27 mouse cellular contexts compared by ENCODE assay signal in the genomic region with DNA sequence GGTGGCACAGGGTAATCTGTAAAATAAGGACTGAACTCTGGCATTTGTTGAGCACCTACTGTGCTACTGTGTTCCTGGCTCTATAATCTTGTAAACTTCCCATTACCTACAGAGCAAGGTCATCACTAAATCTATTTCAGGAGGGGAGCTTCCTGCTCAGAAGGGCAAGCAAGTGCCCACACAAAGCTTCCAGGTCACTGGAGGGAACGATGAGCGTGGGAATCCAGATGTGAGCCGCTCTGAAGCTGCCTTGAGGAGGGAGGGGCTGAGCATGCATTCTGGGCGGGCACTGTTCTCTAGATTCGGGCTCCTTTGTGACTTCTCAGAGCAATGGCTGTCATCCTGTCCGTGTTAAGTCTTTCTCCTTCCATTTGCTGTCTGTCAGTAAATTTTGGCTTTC.
DNase-seq lines count a peak whose midpoint lies in the region; ATAC-seq and TF ChIP-seq lines count a peak whose summit lies in the region.
"Had no signal": no experiment of that assay in that cellular context is flagged by ENCODE, and none has a peak within 500 bp of the region (broad histone marks: within the 10 kb centered on the region; RNA-seq: fewer than 3 reads in every experiment).

No protein-coding gene starts in this region.

- TF ChIP-seq CTCF in heart, postnatal 0 days (IDR thresholded peaks at IDR 0.05; ENCODE audit: low read depth) = no peak

- H3K27me3 ChIP-seq in heart, postnatal 0 days (ENCODE audit: control insufficient read depth, insufficient read depth, low read length) = no peaks in the 10 kb centered on the region
- H3K27me3 ChIP-seq: embryonic facial prominence, embryonic 13.5 days; intestine, embryonic 15.5 days; limb, embryonic 13.5 days; lung, embryonic 15.5 days; neural tube, embryonic 15.5 days had no signal

- WGBS in heart, postnatal 0 days = 50% methylated on average over 6 of the region's 6 CpGs

- H3K4me2 ChIP-seq in heart, postnatal 0 days (ENCODE audit: low read depth, low read length) = no peak overlapping the region
- H3K4me2 ChIP-seq: embryonic facial prominence, embryonic 13.5 days; hindbrain, embryonic 14.5 days; intestine, embryonic 15.5 days; limb, embryonic 13.5 days; lung, embryonic 15.5 days; neural tube, embryonic 15.5 days had no signal

- no peak for TF ChIP-seq EP300 in heart, postnatal 0 days (IDR thresholded peaks at IDR 0.05; ENCODE audit: low read depth)

- H3K36me3 ChIP-seq in heart, postnatal 0 days (replicated peaks; ENCODE audit: control insufficient read depth, insufficient read depth, low read length) = no peaks in the 10 kb centered on the region; the same call in 1 of the 2 replicates
- H3K36me3 ChIP-seq: embryonic facial prominence, embryonic 13.5 days; intestine, embryonic 15.5 days; limb, embryonic 13.5 days; lung, embryonic 15.5 days; midbrain, embryonic 12.5 days; neural tube, embryonic 15.5 days had no signal

- DNase-seq in heart, postnatal 0 days (ENCODE audit: low spot score) = no peak
- DNase-seq in heart, adult 18-20 months = no peak
- DNase-seq in embryo, embryonic 10.5 days (ENCODE audit: low spot score) = peak; percentile 29
- peak; percentile 41 to 44 for DNase-seq in thymus, postnatal 10 days (ENCODE audit: low spot score in 2 of 2)
- no peak for DNase-seq in kidney, adult 9 months
- DNase-seq in layer of hippocampus, adult 8-10 months (ENCODE audit: low spot score in 2 of 2) = no peak
- no peak for DNase-seq in right cerebral cortex, postnatal 4 days
- DNase-seq: adrenal gland, postnatal 36 days; cerebellum, adult 18-20 months; cerebellum, postnatal 36 days; gastrocnemius, postnatal 25 days; heart, postnatal 14 days; kidney, postnatal 36 days; right cerebral cortex, postnatal 25 days had no signal

- no peak for ATAC-seq in heart, postnatal 0 days (ENCODE audit: insufficient read depth, low read depth)
- ATAC-seq in CD4-positive, CD25-positive, alpha-beta regulatory T cell, adult 4 months = peak; percentile 59
- ATAC-seq: forebrain, embryonic 16.5 days; intestine, embryonic 15.5 days; Patski had no signal

- H3K27ac ChIP-seq in heart, postnatal 0 days (ENCODE audit: low read depth) = peak overlapping the region; percentile 38; the same call in 1 of the 2 replicates
- H3K27ac ChIP-seq: embryonic facial prominence, embryonic 13.5 days; hindbrain, embryonic 14.5 days; intestine, embryonic 15.5 days; limb, embryonic 13.5 days; liver, embryonic 14.5 days; lung, embryonic 15.5 days; macrophage; neural tube, embryonic 15.5 days had no signal

- H3K9ac ChIP-seq in heart, postnatal 0 days (replicated peaks; ENCODE audit: low read depth, low read length) = no peak overlapping the region
- H3K9ac ChIP-seq: embryonic facial prominence, embryonic 13.5 days; hindbrain, embryonic 14.5 days; intestine, embryonic 15.5 days; limb, embryonic 13.5 days; liver, embryonic 14.5 days; lung, embryonic 15.5 days; midbrain, embryonic 12.5 days; neural tube, embryonic 15.5 days had no signal

- H3K4me1 ChIP-seq in heart, postnatal 0 days (ENCODE audit: control insufficient read depth, insufficient read depth) = peaks cover 9% of the 10 kb centered on the region; the same call in 1 of the 2 replicates
- H3K4me1 ChIP-seq: embryonic facial prominence, embryonic 13.5 days; intestine, embryonic 15.5 days; limb, embryonic 13.5 days; lung, embryonic 15.5 days had no signal

- H3K4me3 ChIP-seq in heart, postnatal 0 days (ENCODE audit: low read depth, low read length) = no peak overlapping the region
- H3K4me3 ChIP-seq: embryonic facial prominence, embryonic 13.5 days; intestine, embryonic 15.5 days; limb, embryonic 13.5 days; lung, embryonic 15.5 days; midbrain, embryonic 12.5 days; myocyte; neural tube, embryonic 15.5 days had no signal

- no peaks in the 10 kb centered on the region for H3K9me3 ChIP-seq in heart, postnatal 0 days (replicated peaks; ENCODE audit: control insufficient read depth, low read length)
- H3K9me3 ChIP-seq: embryonic facial prominence, embryonic 13.5 days; intestine, embryonic 15.5 days; limb, embryonic 13.5 days; lung, embryonic 15.5 days; midbrain, embryonic 12.5 days; neural tube, embryonic 15.5 days had no signal

Comparison
In these comparisons a context has a peak if more than half of its experiments do, and no peak if none do; other contexts are left out.
1. DNase-seq: peak in embryo, embryonic 10.5 days (single experiment) and thymus, postnatal 10 days (2 of 2); none in heart, postnatal 0 days (single experiment), heart, adult 18-20 months (0 of 2), kidney, adult 9 months (single experiment), layer of hippocampus, adult 8-10 months (0 of 2) and right cerebral cortex, postnatal 4 days (single experiment).